Mouse (Mus musculus) MEL (cell line): Measurements from ENCODE around the gene Pitpnc1.

Experiments
- CTCF ChIP-seq, 3 experiments: IDR thresholded peaks in 2 of 3; conservative IDR thresholded peaks in 1 of 3; 2 replicates each; pipeline ENCODE4 v1.5.1; 2011 to 2012; ENCODE audit warnings: low read length in 3 of 3, low read depth in 2 of 3, mild to moderate bottlenecking in 2 of 3, improper control_type of control experiment in 1 of 3, inconsistent platforms in 1 of 3, mixed read lengths in 1 of 3, moderate library complexity in 1 of 3; ENCODE audit not compliant: control insufficient read depth in 1 of 3, insufficient read depth in 1 of 3, poor library complexity in 1 of 3, severe bottlenecking in 1 of 3
- EP300 ChIP-seq, 2 experiments: IDR thresholded peaks; 2 replicates each; pipeline ENCODE4 v1.6.1; 2011; ENCODE audit warnings: improper control_type of control experiment in 2 of 2, low read length in 2 of 2, low read depth in 1 of 2, mild to moderate bottlenecking in 1 of 2
- GATA1 ChIP-seq: IDR thresholded peaks from 2 replicates; pipeline ENCODE4 v1.6.1; 2011; ENCODE audit warnings: low read depth, low read length, improper control_type of control experiment
- MXI1 ChIP-seq: IDR thresholded peaks from 2 replicates; pipeline ENCODE4 v1.6.1; 2011; ENCODE audit warnings: mild to moderate bottlenecking, low read depth, low read length, improper control_type of control experiment
- ZC3H11A ChIP-seq: IDR thresholded peaks from 2 replicates; pipeline ENCODE4 v1.6.1; 2012; ENCODE audit warnings: low read depth, mild to moderate bottlenecking, inconsistent platforms, low read length, improper control_type of control experiment

DNA sequence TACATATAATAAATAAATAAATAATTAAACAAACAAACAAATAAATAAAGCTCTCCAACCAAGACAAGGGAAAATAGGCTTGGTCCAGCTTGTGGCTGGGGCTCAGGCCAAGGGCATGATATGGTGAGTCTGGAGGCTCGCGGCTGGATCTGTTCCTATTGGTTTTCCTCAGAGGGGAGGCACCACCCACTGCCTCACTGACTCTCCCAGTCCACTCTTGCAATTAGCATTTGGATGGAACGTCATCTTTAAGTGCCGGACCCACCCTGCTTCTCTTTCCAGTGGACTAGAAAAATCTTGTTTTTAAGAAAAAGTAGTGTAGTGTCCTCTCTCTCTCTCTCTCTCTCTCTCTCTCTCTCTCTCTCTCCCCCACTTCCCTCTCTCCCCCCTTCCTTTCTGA lies 204.6 kb downstream of the Pitpnc1 start:
- TF ChIP-seq GATA1 (no peak), EP300 (IDR thresholded peaks at IDR 0.05; ENCODE audit: low read depth in 1 of 2, low read length in 2 of 2) (no peak), ZC3H11A (no peak), CTCF (IDR thresholded peaks at IDR 0.05 in 2 of 3, conservative IDR thresholded peaks at IDR 0.05 in 1 of 3; ENCODE audit: control insufficient read depth in 1 of 3, insufficient read depth in 1 of 3, low read depth in 2 of 3, low read length in 3 of 3, poor library complexity in 1 of 3, severe bottlenecking in 1 of 3) (no peak), MXI1 (no peak)
